Mouse (Mus musculus) liver, adult 2 months (tissue): ENCODE results near the gene Ddx42.

Experiments
- CTCF ChIP-seq: fragments of 200-500 bp; IDR thresholded peaks from 2 replicates; pipeline ENCODE4 v1.5.1; 2011; ENCODE audit warnings: low read depth, low read length, control low read depth
- POLR2A ChIP-seq: fragments of 200-500 bp; IDR thresholded peaks from 2 replicates; pipeline ENCODE4 v1.6.1; 2011; ENCODE audit warnings: low read length, control low read depth; ENCODE audit not compliant: insufficient read depth; ENCODE audit errors: extremely low read depth

DNA sequence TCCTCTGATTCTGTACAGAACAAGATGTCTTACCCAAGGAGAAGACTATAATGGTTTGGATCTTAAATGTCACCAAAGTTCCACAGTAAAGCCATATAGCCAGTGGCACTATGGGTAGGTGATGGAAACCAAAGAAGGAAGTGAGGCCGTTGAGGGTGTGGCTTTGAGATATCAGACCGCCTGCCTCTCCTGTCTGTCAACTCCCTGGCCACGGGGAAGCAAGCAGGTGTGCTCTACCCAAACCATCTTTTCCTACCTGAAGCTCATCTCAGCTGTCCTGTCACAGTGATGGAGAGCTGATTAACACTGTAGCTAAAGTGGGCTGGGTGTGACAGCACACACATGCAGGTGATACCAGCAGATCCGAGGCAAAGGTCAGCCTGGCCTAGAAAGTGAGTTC lies 18.4 kb upstream of the Ddx42 start:
- TF ChIP-seq POLR2A (no peak), CTCF (no peak)
